ENCODE assay signal across 8 mouse cellular contexts in the genomic region with DNA sequence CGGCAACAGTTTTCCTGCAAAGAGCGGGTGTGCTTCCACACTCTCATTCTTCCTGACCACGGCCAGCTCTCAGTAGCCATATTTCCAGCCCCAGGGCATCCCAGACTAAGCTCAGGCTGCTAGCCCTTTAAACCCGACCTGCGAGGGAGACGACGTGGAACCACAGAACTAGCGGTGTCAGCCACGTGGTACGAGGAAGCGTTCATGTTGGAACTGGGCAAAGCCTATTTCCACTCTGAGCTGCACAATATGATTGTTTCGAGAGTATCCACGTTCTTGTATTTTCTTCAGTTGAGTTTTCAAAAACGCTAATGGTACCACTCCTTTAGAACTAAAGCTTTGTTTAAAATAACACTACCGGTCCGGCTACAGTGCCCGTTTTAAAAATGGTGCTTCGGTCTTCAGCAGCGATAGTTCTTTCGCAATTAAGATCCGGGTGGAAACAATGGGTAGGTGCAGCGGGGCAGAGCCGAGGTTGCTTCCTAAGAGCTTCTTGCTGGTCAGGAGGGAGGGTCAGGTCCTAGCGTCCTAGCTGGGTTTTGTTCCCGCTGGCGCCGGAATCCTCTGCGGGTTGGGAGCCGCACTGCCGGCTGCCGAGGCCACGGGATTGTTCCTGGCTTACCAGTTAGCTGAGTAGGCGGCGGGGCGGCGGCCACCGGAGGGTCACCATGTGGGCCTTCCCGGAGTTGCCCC. TPM values are rescaled to one million over a fixed set of nuclear protein-coding genes. Genes with fewer than 3 reads are reported as not detected.
DNase-seq lines count a peak whose midpoint lies in the region; ATAC-seq and TF ChIP-seq lines count a peak whose summit lies in the region.

No protein-coding gene starts in this region.

- no peaks in the 10 kb centered on the region for H3K27me3 ChIP-seq in ES-Bruce4 (ENCODE audit: control insufficient read depth, insufficient read depth, low read length, poor library complexity, severe bottlenecking)
- no peaks in the 10 kb centered on the region for H3K27me3 ChIP-seq in forebrain, embryonic 13.5 days
- no peaks in the 10 kb centered on the region for H3K27me3 ChIP-seq in heart, postnatal 0 days (ENCODE audit: control insufficient read depth, insufficient read depth, low read length)
- no peaks in the 10 kb centered on the region for H3K27me3 ChIP-seq in liver, embryonic 15.5 days
- no peaks in the 10 kb centered on the region for H3K27me3 ChIP-seq in neural tube, embryonic 12.5 days (replicated peaks)
- no peaks in the 10 kb centered on the region for H3K27me3 ChIP-seq in stomach, postnatal 0 days (ENCODE audit: control insufficient read depth, insufficient read depth, low read length)

- H3K4me1 ChIP-seq in ES-Bruce4 (ENCODE audit: control insufficient read depth, insufficient read depth, low read length): no peaks in the 10 kb centered on the region
- H3K4me1 ChIP-seq in forebrain, embryonic 13.5 days: peaks cover 20% of the 10 kb centered on the region
- H3K4me1 ChIP-seq in heart, postnatal 0 days (ENCODE audit: control insufficient read depth, insufficient read depth): peaks cover 15% of the 10 kb centered on the region
- H3K4me1 ChIP-seq in liver, embryonic 15.5 days (replicated peaks): peaks cover 43% of the 10 kb centered on the region
- H3K4me1 ChIP-seq in neural tube, embryonic 12.5 days: peaks cover 12% of the 10 kb centered on the region
- no peaks in the 10 kb centered on the region; the same call in 1 of the 2 replicates for H3K4me1 ChIP-seq in stomach, postnatal 0 days (replicated peaks; ENCODE audit: control insufficient read depth, insufficient read depth)

- peak overlapping the region; percentile 72 for H3K4me3 ChIP-seq in ES-Bruce4 (ENCODE audit: low read depth, low read length)
- H3K4me3 ChIP-seq in forebrain, embryonic 13.5 days: peak overlapping the region; percentile 83
- H3K4me3 ChIP-seq in heart, postnatal 0 days (ENCODE audit: low read depth, low read length): peak overlapping the region; percentile 78
- peak overlapping the region; percentile 81 for H3K4me3 ChIP-seq in liver, embryonic 15.5 days (replicated peaks)
- H3K4me3 ChIP-seq in neural tube, embryonic 12.5 days: peak overlapping the region; percentile 78
- peak overlapping the region; percentile 73 for H3K4me3 ChIP-seq in stomach, postnatal 0 days (ENCODE audit: low read depth, low read length)

- DNase-seq in cerebellum, adult 11 months: peak; percentile 80
- DNase-seq in heart, postnatal 0 days (ENCODE audit: low spot score): peak; percentile 91
- peak; percentile 90 to 95 for DNase-seq in kidney, postnatal 36 days
- DNase-seq in stomach, postnatal 0 days (ENCODE audit: low spot score): peak; percentile 87

- TF ChIP-seq CTCF in ES-Bruce4 (IDR thresholded peaks at IDR 0.05; ENCODE audit: low read depth, low read length): no peak
- TF ChIP-seq CTCF in heart, postnatal 0 days (IDR thresholded peaks at IDR 0.05; ENCODE audit: low read depth): no peak
- TF ChIP-seq CTCF in stomach, postnatal 0 days (IDR thresholded peaks at IDR 0.05; ENCODE audit: low read depth): no peak

- ATAC-seq in forebrain, embryonic 13.5 days: peak; percentile 97
- peak; percentile 94 for ATAC-seq in heart, postnatal 0 days (ENCODE audit: insufficient read depth, low read depth)
- ATAC-seq in liver, embryonic 15.5 days (ENCODE audit: insufficient read depth): peak; percentile 86
- ATAC-seq in neural tube, embryonic 12.5 days (ENCODE audit: low FRiP score, low read depth): peak; percentile 93
- ATAC-seq in stomach, postnatal 0 days (ENCODE audit: low FRiP score, low TSS enrichment): peak; percentile 94

- peak overlapping the region; percentile 67 for H3K4me2 ChIP-seq in forebrain, embryonic 13.5 days
- peak overlapping the region; percentile 85 for H3K4me2 ChIP-seq in heart, postnatal 0 days (ENCODE audit: low read depth, low read length)
- peak overlapping the region; percentile 91 for H3K4me2 ChIP-seq in liver, embryonic 15.5 days
- H3K4me2 ChIP-seq in neural tube, embryonic 12.5 days (replicated peaks): peak overlapping the region; percentile 83
- H3K4me2 ChIP-seq in stomach, postnatal 0 days (replicated peaks; ENCODE audit: low read depth): peak overlapping the region; percentile 71

- H3K36me3 ChIP-seq in ES-Bruce4 (ENCODE audit: control insufficient read depth, insufficient read depth, low read length, poor library complexity, severe bottlenecking): peaks cover 3% of the 10 kb centered on the region; the same call in 1 of the 2 replicates
- H3K36me3 ChIP-seq in forebrain, embryonic 13.5 days (ENCODE audit: poor library complexity, severe bottlenecking): peaks cover 29% of the 10 kb centered on the region
- peaks cover 28% of the 10 kb centered on the region for H3K36me3 ChIP-seq in heart, postnatal 0 days (replicated peaks; ENCODE audit: control insufficient read depth, insufficient read depth, low read length)
- H3K36me3 ChIP-seq in liver, embryonic 15.5 days (replicated peaks): peaks cover 32% of the 10 kb centered on the region
- H3K36me3 ChIP-seq in neural tube, embryonic 12.5 days: peaks cover 20% of the 10 kb centered on the region
- no peaks in the 10 kb centered on the region; the same call in 1 of the 2 replicates for H3K36me3 ChIP-seq in stomach, postnatal 0 days (ENCODE audit: control insufficient read depth, insufficient read depth, low read length)

- no peak for TF ChIP-seq POLR2A in ES-Bruce4 (IDR thresholded peaks at IDR 0.05; ENCODE audit: insufficient read depth, low read length)

- no peak for TF ChIP-seq EP300 in ES-Bruce4 (IDR thresholded peaks at IDR 0.05; ENCODE audit: insufficient read depth, low read depth, low read length)
- TF ChIP-seq EP300 in heart, postnatal 0 days (IDR thresholded peaks at IDR 0.05; ENCODE audit: low read depth): peak; percentile 64; the same call in 1 of the 2 replicates
- TF ChIP-seq EP300 in stomach, postnatal 0 days (optimal IDR thresholded peaks at IDR 0.05): no peak

- WGBS in forebrain, embryonic 13.5 days: under 1% methylated on average over 38 of the region's 38 CpGs
- 1% methylated on average over 38 of the region's 38 CpGs for whole genome bisulfite sequencing in heart, postnatal 0 days
- under 1% methylated on average over 38 of the region's 38 CpGs for WGBS in liver, embryonic 15.5 days (ENCODE audit: insufficient replicate concordance)
- WGBS in neural tube, embryonic 12.5 days: under 1% methylated on average over 38 of the region's 38 CpGs
- under 1% methylated on average over 38 of the region's 38 CpGs for WGBS in stomach, postnatal 0 days

- H3K9ac ChIP-seq in ES-Bruce4 (ENCODE audit: low read depth, poor library complexity, severe bottlenecking): peak overlapping the region; percentile 79
- H3K9ac ChIP-seq in forebrain, embryonic 13.5 days: peak overlapping the region; percentile 86
- H3K9ac ChIP-seq in heart, postnatal 0 days (replicated peaks; ENCODE audit: low read depth, low read length): peak overlapping the region; percentile 83
- peak overlapping the region; percentile 88 for H3K9ac ChIP-seq in liver, embryonic 15.5 days
- peak overlapping the region; percentile 77 for H3K9ac ChIP-seq in neural tube, embryonic 12.5 days
- peak overlapping the region; percentile 83 for H3K9ac ChIP-seq in stomach, postnatal 0 days (ENCODE audit: low read length)

- no peaks in the 10 kb centered on the region for H3K9me3 ChIP-seq in ES-Bruce4 (replicated peaks; ENCODE audit: control insufficient read depth, insufficient read depth, low read length, poor library complexity, severe bottlenecking)
- no peaks in the 10 kb centered on the region for H3K9me3 ChIP-seq in forebrain, embryonic 13.5 days (replicated peaks)
- H3K9me3 ChIP-seq in heart, postnatal 0 days (replicated peaks; ENCODE audit: control insufficient read depth, low read length): no peaks in the 10 kb centered on the region
- H3K9me3 ChIP-seq in liver, embryonic 15.5 days (replicated peaks): no peaks in the 10 kb centered on the region
- H3K9me3 ChIP-seq in neural tube, embryonic 12.5 days: no peaks in the 10 kb centered on the region
- H3K9me3 ChIP-seq in stomach, postnatal 0 days (ENCODE audit: control insufficient read depth, low read length): no peaks in the 10 kb centered on the region

- H3K27ac ChIP-seq in ES-Bruce4 (ENCODE audit: insufficient read depth, low read length): peak overlapping the region; percentile 31
- peak overlapping the region; percentile 83 for H3K27ac ChIP-seq in forebrain, embryonic 13.5 days
- H3K27ac ChIP-seq in heart, postnatal 0 days (ENCODE audit: low read depth): peak overlapping the region; percentile 88
- peak overlapping the region; percentile 88 for H3K27ac ChIP-seq in liver, embryonic 15.5 days (replicated peaks)
- H3K27ac ChIP-seq in neural tube, embryonic 12.5 days: peak overlapping the region; percentile 60
- peak overlapping the region; percentile 91 for H3K27ac ChIP-seq in stomach, postnatal 0 days (replicated peaks)

RNA-seq across cellular contexts. Expression of a gene that starts 0.7 kb away (rescaled TPM):
- 13.7 and 17.4 TPM in 2 replicates for polyA plus RNA-seq in ES-Bruce4 (2011; ENCODE audit: insufficient read depth, insufficient read length, low read depth, missing spikeins)
- polyA plus RNA-seq in forebrain, embryonic 13.5 days (2015; fragmentation: Nextera tagmentation; extraction: Ambion mirVana): 36.8 and 40.1 TPM in 2 replicates
- total RNA-seq in heart, postnatal 0 days (2014; rRNA removed; ENCODE audit: low replicate concordance): 27.6 and 33.3 TPM in 2 replicates
- 24.5 and 25.2 TPM in 2 replicates for polyA plus RNA-seq in heart, postnatal 0 days (2015; fragmentation: Nextera tagmentation; extraction: Ambion mirVana)
- polyA plus RNA-seq in liver, embryonic 15.5 days (2015; fragmentation: Nextera tagmentation; extraction: Ambion mirVana): 17.9 and 18.4 TPM in 2 replicates
- polyA plus RNA-seq in neural tube, embryonic 12.5 days (2016; fragmentation: Nextera tagmentation; extraction: Ambion mirVana): 34.6 and 39.1 TPM in 2 replicates
- polyA plus RNA-seq in stomach, postnatal 0 days (2015; fragmentation: Nextera tagmentation; extraction: Ambion mirVana): 26.9 and 27.8 TPM in 2 replicates

RNA-seq across cellular contexts. Expression of a gene that starts 6.4 kb away (rescaled TPM):
- polyA plus RNA-seq in ES-Bruce4 (2011; ENCODE audit: insufficient read depth, insufficient read length, low read depth, missing spikeins): 5.1 and 7.0 TPM in 2 replicates
- 14.0 and 19.6 TPM in 2 replicates for polyA plus RNA-seq in forebrain, embryonic 13.5 days (2015; fragmentation: Nextera tagmentation; extraction: Ambion mirVana)
- total RNA-seq in heart, postnatal 0 days (2014; rRNA removed; ENCODE audit: low replicate concordance): 14.5 and 16.8 TPM in 2 replicates
- polyA plus RNA-seq in heart, postnatal 0 days (2015; fragmentation: Nextera tagmentation; extraction: Ambion mirVana): 4.7 and 5.0 TPM in 2 replicates
- 9.6 and 10.4 TPM in 2 replicates for polyA plus RNA-seq in liver, embryonic 15.5 days (2015; fragmentation: Nextera tagmentation; extraction: Ambion mirVana)
- 25.3 and 26.9 TPM in 2 replicates for polyA plus RNA-seq in neural tube, embryonic 12.5 days (2016; fragmentation: Nextera tagmentation; extraction: Ambion mirVana)
- polyA plus RNA-seq in stomach, postnatal 0 days (2015; fragmentation: Nextera tagmentation; extraction: Ambion mirVana): 7.4 and 7.5 TPM in 2 replicates

RNA-seq across cellular contexts. Expression of a gene that starts 8.0 kb away (rescaled TPM):
- polyA plus RNA-seq in ES-Bruce4 (2011; ENCODE audit: insufficient read depth, insufficient read length, low read depth, missing spikeins): 173 and 202 TPM in 2 replicates
- 393 TPM in 2 replicates for polyA plus RNA-seq in forebrain, embryonic 13.5 days (2015; fragmentation: Nextera tagmentation; extraction: Ambion mirVana)
- total RNA-seq in heart, postnatal 0 days (2014; rRNA removed; ENCODE audit: low replicate concordance): 285 and 447 TPM in 2 replicates
- 69.3 and 71.2 TPM in 2 replicates for polyA plus RNA-seq in heart, postnatal 0 days (2015; fragmentation: Nextera tagmentation; extraction: Ambion mirVana)
- polyA plus RNA-seq in liver, embryonic 15.5 days (2015; fragmentation: Nextera tagmentation; extraction: Ambion mirVana): 226 and 228 TPM in 2 replicates
- polyA plus RNA-seq in neural tube, embryonic 12.5 days (2016; fragmentation: Nextera tagmentation; extraction: Ambion mirVana): 281 and 302 TPM in 2 replicates
- polyA plus RNA-seq in stomach, postnatal 0 days (2015; fragmentation: Nextera tagmentation; extraction: Ambion mirVana): 78.7 and 93.6 TPM in 2 replicates

RNA-seq across cellular contexts. Expression of a gene that starts 17.5 kb away (rescaled TPM):
- 76.5 and 80.3 TPM in 2 replicates for polyA plus RNA-seq in ES-Bruce4 (2011; ENCODE audit: insufficient read depth, insufficient read length, low read depth, missing spikeins)
- 91.6 and 92.2 TPM in 2 replicates for polyA plus RNA-seq in forebrain, embryonic 13.5 days (2015; fragmentation: Nextera tagmentation; extraction: Ambion mirVana)
- total RNA-seq in heart, postnatal 0 days (2014; rRNA removed; ENCODE audit: low replicate concordance): 61.5 and 96.3 TPM in 2 replicates
- 81.3 and 84.0 TPM in 2 replicates for polyA plus RNA-seq in heart, postnatal 0 days (2015; fragmentation: Nextera tagmentation; extraction: Ambion mirVana)
- polyA plus RNA-seq in liver, embryonic 15.5 days (2015; fragmentation: Nextera tagmentation; extraction: Ambion mirVana): 1,466 and 1,543 TPM in 2 replicates
- 92.8 and 95.0 TPM in 2 replicates for polyA plus RNA-seq in neural tube, embryonic 12.5 days (2016; fragmentation: Nextera tagmentation; extraction: Ambion mirVana)
- polyA plus RNA-seq in stomach, postnatal 0 days (2015; fragmentation: Nextera tagmentation; extraction: Ambion mirVana): 68.8 and 71.5 TPM in 2 replicates

RNA-seq across cellular contexts. Expression of a gene that starts 21.0 kb away (rescaled TPM):
- polyA plus RNA-seq in ES-Bruce4 (2011; ENCODE audit: insufficient read depth, insufficient read length, low read depth, missing spikeins): 24.8 and 27.8 TPM in 2 replicates
- polyA plus RNA-seq in forebrain, embryonic 13.5 days (2015; fragmentation: Nextera tagmentation; extraction: Ambion mirVana): 30.5 and 38.4 TPM in 2 replicates
- total RNA-seq in heart, postnatal 0 days (2014; rRNA removed; ENCODE audit: low replicate concordance): 14.8 and 26.3 TPM in 2 replicates
- polyA plus RNA-seq in heart, postnatal 0 days (2015; fragmentation: Nextera tagmentation; extraction: Ambion mirVana): 7.6 and 9.4 TPM in 2 replicates
- polyA plus RNA-seq in liver, embryonic 15.5 days (2015; fragmentation: Nextera tagmentation; extraction: Ambion mirVana): 12.7 and 14.2 TPM in 2 replicates
- 31.2 and 33.5 TPM in 2 replicates for polyA plus RNA-seq in neural tube, embryonic 12.5 days (2016; fragmentation: Nextera tagmentation; extraction: Ambion mirVana)
- 8.9 and 9.4 TPM in 2 replicates for polyA plus RNA-seq in stomach, postnatal 0 days (2015; fragmentation: Nextera tagmentation; extraction: Ambion mirVana)

Comparison
In these comparisons a context has a peak if more than half of its experiments do, and no peak if none do; other contexts are left out.
1. Peak in every context shown above with its lines: DNase-seq, ATAC-seq, H3K4me3 ChIP-seq and H3K27ac ChIP-seq.
2. H3K27ac ChIP-seq: peak in every context shown above with its lines; median percentile 91 in stomach, postnatal 0 days; 88 in heart, postnatal 0 days; 88 in liver, embryonic 15.5 days; 83 in forebrain, embryonic 13.5 days; 60 in neural tube, embryonic 12.5 days; 31 in ES-Bruce4.